Mouse (Mus musculus): ENCODE measurements at regions not wholly inside any gene's neighbourhood (a gene's known extent, or its start where the extent isn't known, plus 50 kb on each side); places are given as distances from the start of the nearest gene placed in this dataset.

DNA sequence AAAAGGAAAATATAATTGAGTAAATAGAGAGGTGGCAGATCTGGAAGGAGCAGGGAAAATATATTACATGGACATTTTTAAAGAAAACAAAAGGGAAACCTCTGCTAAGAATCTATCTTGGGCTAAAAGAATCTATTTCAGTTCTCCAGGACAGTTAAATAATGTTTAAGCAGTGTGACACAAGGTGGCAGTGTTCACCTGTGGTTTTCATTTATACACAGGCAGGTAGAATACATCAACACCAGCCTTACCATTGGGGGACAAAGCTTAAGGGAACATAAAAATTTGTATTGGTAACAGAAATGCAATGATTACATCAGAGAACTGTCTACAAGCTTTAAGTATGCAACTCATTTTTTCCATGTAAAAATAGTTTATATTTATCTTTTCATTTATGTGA, 78.2 kb upstream of the Cldn34d start:
- intact Hi-C loops (cut with DNase I) = loop anchor here (5.0 kb wide), 1 partner anchor 1041 kb away; no protein-coding TSS in a partner anchor
